9 mouse cellular contexts compared by ENCODE assay signal in the genomic region with DNA sequence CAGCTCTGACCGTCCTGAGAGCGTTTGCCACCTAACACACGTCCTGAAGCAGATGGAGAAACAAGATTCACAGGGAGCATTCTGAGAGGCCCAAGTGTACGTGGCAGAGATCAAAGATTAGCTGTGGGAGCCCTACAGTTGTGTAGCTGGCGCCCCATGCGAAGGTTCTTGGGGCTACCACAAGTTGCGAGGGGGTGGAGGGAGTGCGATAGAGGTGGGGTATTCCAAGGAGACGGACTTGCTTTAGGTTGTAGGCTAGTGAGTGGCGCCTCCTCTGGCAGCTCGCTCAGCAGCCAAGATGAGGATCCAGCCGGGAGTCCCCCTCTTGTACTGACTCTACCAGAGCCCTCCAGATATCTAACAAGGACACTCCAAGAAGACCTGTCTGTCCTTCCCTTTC. TPM values are rescaled to one million over a fixed set of nuclear protein-coding genes. Genes with fewer than 3 reads are reported as not detected.
DNase-seq lines count a peak whose midpoint lies in the region; ATAC-seq lines count a peak whose summit lies in the region.
"Had no signal": no experiment of that assay in that cellular context is flagged by ENCODE, and none has a peak within 500 bp of the region (broad histone marks: within the 10 kb centered on the region; RNA-seq: fewer than 3 reads in every experiment).

No protein-coding gene starts in this region.

- no peak for DNase-seq in heart, adult 8-10 months (ENCODE audit: low spot score)
- peak; percentile 77 for DNase-seq in R1 (ENCODE audit: low read depth, low spot score)
- no peak for DNase-seq in adrenal gland, postnatal 4 days (ENCODE audit: low spot score in 2 of 2)
- no peak for DNase-seq in adrenal gland, postnatal 10 days
- no peak for DNase-seq in adrenal gland, adult 8-10 months

- ATAC-seq in heart, embryonic 15.5 days (replicated peaks; ENCODE audit: insufficient number of reproducible peaks, insufficient read depth, low FRiP score, low read depth) = no peak
- ATAC-seq in hindbrain, embryonic 12.5 days (ENCODE audit: low FRiP score) = no peak
- no peak for ATAC-seq in midbrain, embryonic 13.5 days

- peaks cover 70% of the 10 kb centered on the region for H3K27me3 ChIP-seq in heart, embryonic 15.5 days
- peaks cover 67% of the 10 kb centered on the region for H3K27me3 ChIP-seq in hindbrain, embryonic 12.5 days
- peaks cover 70% of the 10 kb centered on the region for H3K27me3 ChIP-seq in midbrain, embryonic 13.5 days

- no peaks in the 10 kb centered on the region for H3K9me3 ChIP-seq in heart, embryonic 15.5 days (replicated peaks)
- no peaks in the 10 kb centered on the region for H3K9me3 ChIP-seq in hindbrain, embryonic 12.5 days (replicated peaks)
- H3K9me3 ChIP-seq in midbrain, embryonic 13.5 days = no peaks in the 10 kb centered on the region

- 6% methylated on average over 12 of the region's 12 CpGs for WGBS in heart, embryonic 15.5 days
- 3% methylated on average over 12 of the region's 12 CpGs for WGBS in hindbrain, embryonic 12.5 days
- 3% methylated on average over 12 of the region's 12 CpGs for WGBS in midbrain, embryonic 13.5 days

- no peak overlapping the region for H3K27ac ChIP-seq in heart, embryonic 15.5 days
- no peak overlapping the region for H3K27ac ChIP-seq in hindbrain, embryonic 12.5 days
- no peak overlapping the region for H3K27ac ChIP-seq in midbrain, embryonic 13.5 days

- no peak overlapping the region for H3K9ac ChIP-seq in heart, embryonic 15.5 days
- no peak overlapping the region for H3K9ac ChIP-seq in hindbrain, embryonic 12.5 days
- no peak overlapping the region for H3K9ac ChIP-seq in midbrain, embryonic 13.5 days (replicated peaks)

- peak overlapping the region; percentile 36; the same call in 1 of the 2 replicates for H3K4me3 ChIP-seq in heart, embryonic 15.5 days
- H3K4me3 ChIP-seq in hindbrain, embryonic 12.5 days = peak overlapping the region; percentile 31; the same call in 1 of the 2 replicates
- H3K4me3 ChIP-seq in midbrain, embryonic 13.5 days (replicated peaks) = peak overlapping the region; percentile 36

- H3K4me1 ChIP-seq in heart, embryonic 15.5 days (replicated peaks) = peaks cover 35% of the 10 kb centered on the region
- H3K4me1 ChIP-seq in hindbrain, embryonic 12.5 days = peaks cover 27% of the 10 kb centered on the region
- H3K4me1 ChIP-seq in midbrain, embryonic 13.5 days (replicated peaks) = peaks cover 27% of the 10 kb centered on the region

- H3K36me3 ChIP-seq in heart, embryonic 15.5 days = 0 out of 2 replicates have a peak, but pooled peaks cover 3% of the 10 kb centered on the region
- peaks cover 1% of the 10 kb centered on the region for H3K36me3 ChIP-seq in hindbrain, embryonic 12.5 days
- H3K36me3 ChIP-seq in midbrain, embryonic 13.5 days = peaks cover 11% of the 10 kb centered on the region

- H3K4me2 ChIP-seq in heart, embryonic 15.5 days = peak overlapping the region; percentile 56
- H3K4me2 ChIP-seq in hindbrain, embryonic 12.5 days (replicated peaks) = peak overlapping the region; percentile 65
- H3K4me2 ChIP-seq in midbrain, embryonic 13.5 days (replicated peaks) = peak overlapping the region; percentile 69

RNA-seq across cellular contexts. Expression of a gene that starts 0.7 kb away (rescaled TPM):
- polyA plus RNA-seq in heart, embryonic 15.5 days (2015; fragmentation: Nextera tagmentation; extraction: Ambion mirVana) = 0.28 and 3.3 TPM in 2 replicates
- under 1 TPM in 1 of 4 experiments, not detected in 3; 0.26 TPM for total RNA-seq in heart, adult 8-10 months (2022)
- 2.9 and 5.7 TPM in 2 replicates for polyA plus RNA-seq in hindbrain, embryonic 12.5 days (2016; fragmentation: Nextera tagmentation; extraction: Ambion mirVana)
- polyA plus RNA-seq in midbrain, embryonic 13.5 days (2015; fragmentation: Nextera tagmentation; extraction: Ambion mirVana) = 0.57 and 0.66 TPM in 2 replicates
- under 1 TPM in 1 of 2 experiments, not detected in 1; 0.14 TPM for total RNA-seq in adrenal gland, postnatal 4 days (2021)
- total RNA-seq in adrenal gland, postnatal 10 days (2021) = not detected
- under 1 TPM in 3 of 4 experiments, not detected in 1; 0.17 to 0.30 (median 0.26) TPM for total RNA-seq in adrenal gland, adult 8-10 months (2022)
- polyA plus RNA-seq: liver, embryonic 16.5 days had no signal

RNA-seq across cellular contexts. Expression of a gene that starts 5.6 kb away (rescaled TPM):
- polyA plus RNA-seq in heart, embryonic 15.5 days (2015; fragmentation: Nextera tagmentation; extraction: Ambion mirVana) = 13.5 and 18.7 TPM in 2 replicates
- total RNA-seq in heart, adult 8-10 months (2022) = 10 to 100 TPM; 22.4 to 29.0 (median 26.4) TPM
- polyA plus RNA-seq in hindbrain, embryonic 12.5 days (2016; fragmentation: Nextera tagmentation; extraction: Ambion mirVana) = 40.3 and 41.6 TPM in 2 replicates
- 55.8 and 56.8 TPM in 2 replicates for polyA plus RNA-seq in midbrain, embryonic 13.5 days (2015; fragmentation: Nextera tagmentation; extraction: Ambion mirVana)
- 10 to 100 TPM; 13.8 to 14.6 TPM for total RNA-seq in adrenal gland, postnatal 4 days (2021)
- 10 to 100 TPM; 12.6 to 14.9 TPM for total RNA-seq in adrenal gland, postnatal 10 days (2021)
- 10 to 100 TPM in 3 of 4 experiments, 1 to 10 TPM in 1; 7.7 to 17.9 (median 12.0) TPM for total RNA-seq in adrenal gland, adult 8-10 months (2022)

RNA-seq across cellular contexts. Expression of a gene that starts 20.2 kb away (rescaled TPM):
- 22.4 and 37.6 TPM in 2 replicates for polyA plus RNA-seq in heart, embryonic 15.5 days (2015; fragmentation: Nextera tagmentation; extraction: Ambion mirVana)
- total RNA-seq in heart, adult 8-10 months (2022) = 1 to 10 TPM in 2 of 4 experiments, under 1 TPM in 2; 0.78 to 1.5 (median 1.1) TPM
- 29.1 and 31.2 TPM in 2 replicates for polyA plus RNA-seq in hindbrain, embryonic 12.5 days (2016; fragmentation: Nextera tagmentation; extraction: Ambion mirVana)
- 21.4 and 26.5 TPM in 2 replicates for polyA plus RNA-seq in midbrain, embryonic 13.5 days (2015; fragmentation: Nextera tagmentation; extraction: Ambion mirVana)
- 10 to 100 TPM; 20.0 to 22.4 TPM for total RNA-seq in adrenal gland, postnatal 4 days (2021)
- 10 to 100 TPM in 1 of 2 experiments, 1 to 10 TPM in 1; 9.1 to 12.8 TPM for total RNA-seq in adrenal gland, postnatal 10 days (2021)
- 1 to 10 TPM; 1.7 to 6.2 (median 3.6) TPM for total RNA-seq in adrenal gland, adult 8-10 months (2022)

RNA-seq across cellular contexts. Expression of a gene that starts 23.7 kb away (rescaled TPM):
- polyA plus RNA-seq in heart, embryonic 15.5 days (2015; fragmentation: Nextera tagmentation; extraction: Ambion mirVana) = not detected in 2 replicates
- not detected for total RNA-seq in heart, adult 8-10 months (2022)
- 0.21 and 1.2 TPM in 2 replicates for polyA plus RNA-seq in hindbrain, embryonic 12.5 days (2016; fragmentation: Nextera tagmentation; extraction: Ambion mirVana)
- 0.30 TPM in 1 of 2 replicates, not detected in the other for polyA plus RNA-seq in midbrain, embryonic 13.5 days (2015; fragmentation: Nextera tagmentation; extraction: Ambion mirVana)
- total RNA-seq in adrenal gland, postnatal 4 days (2021) = 1 to 10 TPM in 1 of 2 experiments, under 1 TPM in 1; 0.99 to 1.3 TPM
- 1 to 10 TPM in 1 of 2 experiments, under 1 TPM in 1; 0.67 to 1.1 TPM for total RNA-seq in adrenal gland, postnatal 10 days (2021)
- total RNA-seq in adrenal gland, adult 8-10 months (2022) = 10 to 100 TPM in 3 of 4 experiments, 1 to 10 TPM in 1; 2.4 to 62.8 (median 19.6) TPM

RNA-seq across cellular contexts. Expression of a gene that starts 25.1 kb away (rescaled TPM):
- 36.5 and 47.5 TPM in 2 replicates for polyA plus RNA-seq in heart, embryonic 15.5 days (2015; fragmentation: Nextera tagmentation; extraction: Ambion mirVana)
- total RNA-seq in heart, adult 8-10 months (2022) = 10 to 100 TPM; 40.8 to 42.0 (median 40.9) TPM
- polyA plus RNA-seq in hindbrain, embryonic 12.5 days (2016; fragmentation: Nextera tagmentation; extraction: Ambion mirVana) = 203 and 212 TPM in 2 replicates
- polyA plus RNA-seq in midbrain, embryonic 13.5 days (2015; fragmentation: Nextera tagmentation; extraction: Ambion mirVana) = 238 and 243 TPM in 2 replicates
- 10 to 100 TPM; 60.9 to 62.4 TPM for total RNA-seq in adrenal gland, postnatal 4 days (2021)
- total RNA-seq in adrenal gland, postnatal 10 days (2021) = 10 to 100 TPM; 43.9 to 49.0 TPM
- 100 to 1,000 TPM in 2 of 4 experiments, 10 to 100 TPM in 2; 82.9 to 115 (median 102) TPM for total RNA-seq in adrenal gland, adult 8-10 months (2022)
